Mouse (Mus musculus): ENCODE measurements around the gene Sufu.

- TF ChIP-seq CTCF (IDR thresholded peaks at IDR 0.05; ENCODE audit: low read depth) (no peak), EP300 (optimal IDR thresholded peaks at IDR 0.05) (no peak)
Measured at GRCm38 (mm10) chr19:46452916-46453315, 56.2 kb downstream of the Sufu start.
